ENCODE assay signal across 26 mouse cellular contexts in the genomic region with DNA sequence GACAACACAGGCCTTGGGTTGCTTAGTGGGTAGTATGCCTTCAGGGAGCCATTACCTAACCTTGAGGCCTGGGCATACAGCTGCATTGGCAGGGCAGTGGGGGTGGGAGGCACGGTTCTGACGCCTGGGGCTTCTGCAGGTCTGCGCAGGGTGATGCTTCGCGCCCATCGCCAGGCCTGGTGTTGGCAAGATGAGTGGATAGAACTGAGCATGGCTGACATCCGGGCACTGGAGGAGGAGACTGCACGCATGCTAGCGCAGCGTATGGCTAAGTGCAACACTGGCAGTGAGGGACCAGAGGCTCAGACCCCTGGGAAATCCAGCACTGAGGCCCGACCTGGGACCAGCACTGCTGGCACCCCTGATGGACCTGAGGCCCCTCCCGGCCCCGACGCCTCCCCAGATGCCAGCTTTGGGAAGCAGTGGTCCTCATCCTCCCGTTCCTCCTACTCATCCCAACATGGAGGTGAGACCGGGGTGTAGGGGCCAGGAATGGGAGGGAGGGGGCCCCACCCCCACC. TPM values are rescaled to one million over a fixed set of nuclear protein-coding genes. Genes with fewer than 3 reads are reported as not detected.
DNase-seq lines count a peak whose midpoint lies in the region; ATAC-seq lines count a peak whose summit lies in the region.
"Had no signal": no experiment of that assay in that cellular context is flagged by ENCODE, and none has a peak within 500 bp of the region (broad histone marks: within the 10 kb centered on the region; RNA-seq: fewer than 3 reads in every experiment).

No protein-coding gene starts in this region.

- no peak overlapping the region for H3K4me2 ChIP-seq in heart, embryonic 12.5 days
- no peak overlapping the region for H3K4me2 ChIP-seq in limb, embryonic 12.5 days
- H3K4me2 ChIP-seq: embryonic facial prominence, embryonic 12.5 days; forebrain, embryonic 13.5 days; forebrain, embryonic 15.5 days had no signal

- 83% methylated on average over 16 of the region's 16 CpGs for WGBS in heart, embryonic 12.5 days
- 90% methylated on average over 16 of the region's 16 CpGs for WGBS in limb, embryonic 12.5 days
- WGBS in limb, embryonic 10.5 days = 89% methylated on average over 16 of the region's 16 CpGs

- H3K9me3 ChIP-seq in heart, embryonic 12.5 days (replicated peaks) = no peaks in the 10 kb centered on the region
- no peaks in the 10 kb centered on the region for H3K9me3 ChIP-seq in limb, embryonic 12.5 days
- H3K9me3 ChIP-seq in limb, embryonic 10.5 days (replicated peaks) = no peaks in the 10 kb centered on the region
- H3K9me3 ChIP-seq: embryonic facial prominence, embryonic 10.5 days; embryonic facial prominence, embryonic 12.5 days; forebrain, embryonic 13.5 days; forebrain, embryonic 15.5 days; G1E had no signal

- no peak overlapping the region for H3K9ac ChIP-seq in heart, embryonic 12.5 days
- peak overlapping the region; percentile 18; the same call in 1 of the 2 replicates for H3K9ac ChIP-seq in limb, embryonic 12.5 days (replicated peaks)
- H3K9ac ChIP-seq: embryonic facial prominence, embryonic 12.5 days; forebrain, embryonic 13.5 days; forebrain, embryonic 15.5 days; forebrain, postnatal 0 days had no signal

- H3K36me3 ChIP-seq in heart, embryonic 12.5 days = peaks cover 19% of the 10 kb centered on the region; the same call in 1 of the 2 replicates
- peaks cover 6% of the 10 kb centered on the region; the same call in 1 of the 2 replicates for H3K36me3 ChIP-seq in limb, embryonic 12.5 days
- 0 out of 2 replicates have a peak, but pooled peaks cover 2% of the 10 kb centered on the region for H3K36me3 ChIP-seq in limb, embryonic 10.5 days
- H3K36me3 ChIP-seq: embryonic facial prominence, embryonic 10.5 days; embryonic facial prominence, embryonic 12.5 days; forebrain, embryonic 15.5 days had no signal

- H3K27ac ChIP-seq in heart, embryonic 12.5 days (ENCODE audit: poor library complexity, severe bottlenecking) = no peak overlapping the region
- H3K27ac ChIP-seq in limb, embryonic 12.5 days = no peak overlapping the region
- H3K27ac ChIP-seq in limb, embryonic 10.5 days = no peak overlapping the region
- H3K27ac ChIP-seq: embryonic facial prominence, embryonic 10.5 days; embryonic facial prominence, embryonic 12.5 days; forebrain, embryonic 13.5 days; forebrain, embryonic 15.5 days had no signal

- peak; percentile 54 for DNase-seq in cerebellum, adult 11-12 months
- no peak for DNase-seq in cerebellum, adult 8-10 months
- DNase-seq in heart, adult 11 months = peak; percentile 90
- no peak for DNase-seq in limb, embryonic 10.5 days (ENCODE audit: low spot score)
- DNase-seq in testis, postnatal 10 days (ENCODE audit: low spot score) = peak; percentile 41
- DNase-seq in testis, postnatal 14 days (ENCODE audit: low spot score) = no peak
- DNase-seq: adrenal gland, adult 8-10 months; adrenal gland, postnatal 14 days; adrenal gland, postnatal 36 days; B cell, adult 2 months; cerebellum, postnatal 10 days; forebrain, postnatal 0 days had no signal

- H3K4me1 ChIP-seq in heart, embryonic 12.5 days (replicated peaks) = peaks cover 14% of the 10 kb centered on the region
- H3K4me1 ChIP-seq in limb, embryonic 12.5 days (replicated peaks) = peaks cover 23% of the 10 kb centered on the region
- peaks cover 28% of the 10 kb centered on the region for H3K4me1 ChIP-seq in limb, embryonic 10.5 days

- ATAC-seq in heart, embryonic 12.5 days (ENCODE audit: insufficient number of reproducible peaks, low FRiP score) = no peak
- no peak for ATAC-seq in limb, embryonic 12.5 days (ENCODE audit: insufficient number of reproducible peaks, insufficient read depth, low FRiP score, low TSS enrichment, low read depth)
- ATAC-seq: activated CD4-positive, CD25-positive, alpha-beta regulatory T cell, adult 4 months; CD4-positive, CD25-positive, alpha-beta regulatory T cell, adult 4 months; forebrain, embryonic 13.5 days; forebrain, embryonic 15.5 days; forebrain, postnatal 0 days; Patski had no signal

- H3K4me3 ChIP-seq in heart, embryonic 12.5 days = no peak overlapping the region
- H3K4me3 ChIP-seq in limb, embryonic 12.5 days (replicated peaks) = no peak overlapping the region
- no peak overlapping the region for H3K4me3 ChIP-seq in limb, embryonic 10.5 days
- H3K4me3 ChIP-seq: embryonic facial prominence, embryonic 10.5 days; embryonic facial prominence, embryonic 12.5 days; forebrain, embryonic 13.5 days; forebrain, embryonic 15.5 days had no signal

- H3K27me3 ChIP-seq in heart, embryonic 12.5 days (replicated peaks) = peaks cover 50% of the 10 kb centered on the region
- H3K27me3 ChIP-seq in limb, embryonic 12.5 days = peaks cover 37% of the 10 kb centered on the region
- H3K27me3 ChIP-seq in limb, embryonic 10.5 days (ENCODE audit: low read depth, poor library complexity, severe bottlenecking) = peaks cover 38% of the 10 kb centered on the region
- H3K27me3 ChIP-seq: CH12.LX; forebrain, embryonic 15.5 days; Patski had no signal

RNA-seq across cellular contexts. Expression of gene Pitpnm1, which starts 4.9 kb away (rescaled TPM):
- polyA plus RNA-seq in heart, embryonic 12.5 days (2016; fragmentation: Nextera tagmentation; extraction: Ambion mirVana) = 23.3 and 23.5 TPM in 2 replicates
- 11.6 and 13.0 TPM in 2 replicates for polyA plus RNA-seq in limb, embryonic 12.5 days (2016; fragmentation: Nextera tagmentation; extraction: Ambion mirVana)
- polyA plus RNA-seq in limb, embryonic 10.5 days (2016; fragmentation: Nextera tagmentation; extraction: Ambion mirVana) = 5.9 and 7.9 TPM in 2 replicates

RNA-seq across cellular contexts. Expression of gene Cdk2ap2, which starts 7.8 kb away (rescaled TPM):
- 54.4 and 57.6 TPM in 2 replicates for polyA plus RNA-seq in heart, embryonic 12.5 days (2016; fragmentation: Nextera tagmentation; extraction: Ambion mirVana)
- polyA plus RNA-seq in limb, embryonic 12.5 days (2016; fragmentation: Nextera tagmentation; extraction: Ambion mirVana) = 66.9 and 67.1 TPM in 2 replicates
- polyA plus RNA-seq in limb, embryonic 10.5 days (2016; fragmentation: Nextera tagmentation; extraction: Ambion mirVana) = 86.7 and 87.0 TPM in 2 replicates

RNA-seq across cellular contexts. Expression of gene Aip, which starts 20.9 kb away (rescaled TPM):
- polyA plus RNA-seq in heart, embryonic 12.5 days (2016; fragmentation: Nextera tagmentation; extraction: Ambion mirVana) = 80.4 and 82.6 TPM in 2 replicates
- 86.5 and 87.5 TPM in 2 replicates for polyA plus RNA-seq in limb, embryonic 12.5 days (2016; fragmentation: Nextera tagmentation; extraction: Ambion mirVana)
- 74.9 and 79.2 TPM in 2 replicates for polyA plus RNA-seq in limb, embryonic 10.5 days (2016; fragmentation: Nextera tagmentation; extraction: Ambion mirVana)

RNA-seq across cellular contexts. Expression of gene Cabp2, which starts 23.4 kb away (rescaled TPM):
- not detected in 2 replicates for polyA plus RNA-seq in heart, embryonic 12.5 days (2016; fragmentation: Nextera tagmentation; extraction: Ambion mirVana)
- not detected in 2 replicates for polyA plus RNA-seq in limb, embryonic 12.5 days (2016; fragmentation: Nextera tagmentation; extraction: Ambion mirVana)
- not detected in 2 replicates for polyA plus RNA-seq in limb, embryonic 10.5 days (2016; fragmentation: Nextera tagmentation; extraction: Ambion mirVana)
- polyA plus RNA-seq: activated CD4-positive, CD25-positive, alpha-beta regulatory T cell, adult 4 months; CD4-positive, CD25-positive, alpha-beta regulatory T cell, adult 4 months; cortical plate, adult 2 months; embryonic facial prominence, embryonic 10.5 days; embryonic facial prominence, embryonic 14.5 days; forebrain, embryonic 11.5 days; forebrain, embryonic 13.5 days; forebrain, embryonic 15.5 days; forebrain, postnatal 0 days; G1E; Patski had no signal

RNA-seq across cellular contexts. Expression of gene Gpr152, which starts 34.9 kb away (rescaled TPM):
- not detected in 2 replicates for polyA plus RNA-seq in heart, embryonic 12.5 days (2016; fragmentation: Nextera tagmentation; extraction: Ambion mirVana)
- not detected in 2 replicates for polyA plus RNA-seq in limb, embryonic 12.5 days (2016; fragmentation: Nextera tagmentation; extraction: Ambion mirVana)
- polyA plus RNA-seq in limb, embryonic 10.5 days (2016; fragmentation: Nextera tagmentation; extraction: Ambion mirVana) = not detected in 2 replicates
- polyA plus RNA-seq: activated CD4-positive, CD25-positive, alpha-beta regulatory T cell, adult 4 months; embryonic facial prominence, embryonic 10.5 days; embryonic facial prominence, embryonic 12.5 days; forebrain, embryonic 11.5 days; forebrain, embryonic 15.5 days; forebrain, postnatal 0 days; G1E; Patski had no signal

Comparison
In these comparisons a context has a peak if more than half of its experiments do, and no peak if none do; other contexts are left out.
1. DNase-seq: peak in cerebellum, adult 11-12 months (single experiment), heart, adult 11 months (single experiment) and testis, postnatal 10 days (single experiment); none in cerebellum, adult 8-10 months (single experiment), limb, embryonic 10.5 days (single experiment) and testis, postnatal 14 days (single experiment).